Comparison of ENCODE assay signal across 25 mouse cellular contexts in genomic region chr2:9409075-9409474, GRCm38 (mm10).
DNase-seq lines count a peak whose midpoint lies in the region; ATAC-seq and TF ChIP-seq lines count a peak whose summit lies in the region.
"Had no signal": no experiment of that assay in that cellular context is flagged by ENCODE, and none has a peak within 500 bp of the region (broad histone marks: within the 10 kb centered on the region; RNA-seq: fewer than 3 reads in every experiment).

No protein-coding gene starts in this region.

- no peaks in the 10 kb centered on the region for H3K4me1 ChIP-seq in embryonic facial prominence, embryonic 11.5 days (ENCODE audit: control insufficient read depth, insufficient read depth, low read length)
- no peaks in the 10 kb centered on the region for H3K4me1 ChIP-seq in embryonic facial prominence, embryonic 10.5 days
- peaks cover 4% of the 10 kb centered on the region; the same call in 1 of the 2 replicates for H3K4me1 ChIP-seq in kidney, embryonic 16.5 days (ENCODE audit: insufficient read depth, low read length)
- no peaks in the 10 kb centered on the region for H3K4me1 ChIP-seq in kidney, adult 2 months (ENCODE audit: control insufficient read depth, insufficient read depth, low read length)
- H3K4me1 ChIP-seq: forebrain, embryonic 10.5 days; forebrain, embryonic 13.5 days; hindbrain, embryonic 13.5 days; intestine, embryonic 15.5 days had no signal

- no peak overlapping the region for H3K9ac ChIP-seq in embryonic facial prominence, embryonic 11.5 days (replicated peaks; ENCODE audit: low read length)
- H3K9ac ChIP-seq in kidney, embryonic 16.5 days (replicated peaks; ENCODE audit: low read length) = no peak overlapping the region
- H3K9ac ChIP-seq: forebrain, embryonic 13.5 days; hindbrain, embryonic 13.5 days; intestine, embryonic 15.5 days had no signal

- H3K36me3 ChIP-seq in embryonic facial prominence, embryonic 11.5 days (replicated peaks; ENCODE audit: control insufficient read depth, insufficient read depth, low read depth, low read length) = no peaks in the 10 kb centered on the region
- H3K36me3 ChIP-seq in embryonic facial prominence, embryonic 10.5 days (replicated peaks) = no peaks in the 10 kb centered on the region
- no peaks in the 10 kb centered on the region for H3K36me3 ChIP-seq in kidney, embryonic 16.5 days (ENCODE audit: insufficient read depth, low read length)
- H3K36me3 ChIP-seq in kidney, adult 2 months (ENCODE audit: control insufficient read depth, insufficient read depth, low read length) = no peaks in the 10 kb centered on the region
- H3K36me3 ChIP-seq: forebrain, embryonic 10.5 days; G1E; hindbrain, embryonic 13.5 days; intestine, embryonic 15.5 days had no signal

- no peaks in the 10 kb centered on the region for H3K27me3 ChIP-seq in embryonic facial prominence, embryonic 11.5 days (ENCODE audit: control insufficient read depth, insufficient read depth, low read length)
- H3K27me3 ChIP-seq in embryonic facial prominence, embryonic 10.5 days (replicated peaks; ENCODE audit: low read depth, poor library complexity, severe bottlenecking) = no peaks in the 10 kb centered on the region
- H3K27me3 ChIP-seq in kidney, embryonic 16.5 days (ENCODE audit: insufficient read depth, low read length) = 0 out of 2 replicates have a peak, but pooled peaks cover 3% of the 10 kb centered on the region
- H3K27me3 ChIP-seq in kidney, adult 2 months (replicated peaks; ENCODE audit: control insufficient read depth, insufficient read depth, low read length) = no peaks in the 10 kb centered on the region; the same call in 1 of the 2 replicates
- H3K27me3 ChIP-seq: CH12.LX; forebrain, embryonic 13.5 days; hindbrain, embryonic 13.5 days; intestine, embryonic 15.5 days had no signal

- H3K27ac ChIP-seq in embryonic facial prominence, embryonic 11.5 days (replicated peaks; ENCODE audit: low read depth, low read length) = no peak overlapping the region
- H3K27ac ChIP-seq in embryonic facial prominence, embryonic 10.5 days (replicated peaks) = no peak overlapping the region
- no peak overlapping the region for H3K27ac ChIP-seq in kidney, embryonic 16.5 days (ENCODE audit: low read length)
- no peak overlapping the region for H3K27ac ChIP-seq in kidney, adult 2 months (ENCODE audit: insufficient read depth, low read depth, low read length)
- H3K27ac ChIP-seq: forebrain, embryonic 10.5 days; forebrain, embryonic 13.5 days; gastrocnemius, adult 2 months; hindbrain, embryonic 13.5 days; intestine, embryonic 15.5 days had no signal

- WGBS in embryonic facial prominence, embryonic 11.5 days = 52% methylated on average over 7 of the region's 7 CpGs
- WGBS in embryonic facial prominence, embryonic 10.5 days = 62% methylated on average over 7 of the region's 7 CpGs
- 19% methylated on average over 7 of the region's 7 CpGs for WGBS in kidney, embryonic 16.5 days
- 24% methylated on average over 7 of the region's 7 CpGs for WGBS in kidney, adult 2 months

- no peak overlapping the region for H3K4me2 ChIP-seq in embryonic facial prominence, embryonic 11.5 days (ENCODE audit: low read depth, low read length)
- H3K4me2 ChIP-seq in kidney, embryonic 16.5 days (replicated peaks; ENCODE audit: low read depth, low read length) = no peak overlapping the region
- H3K4me2 ChIP-seq: forebrain, embryonic 13.5 days; heart, embryonic 11.5 days; hindbrain, embryonic 13.5 days; intestine, embryonic 15.5 days had no signal

- DNase-seq in embryonic facial prominence, embryonic 11.5 days (ENCODE audit: low spot score) = peak; percentile 8
- no peak for DNase-seq in embryonic facial prominence, embryonic 10.5 days (ENCODE audit: low spot score)
- no peak for DNase-seq in kidney, adult 2 months
- DNase-seq in embryo, embryonic 10.5 days (ENCODE audit: low spot score) = peak; percentile 33
- peak; percentile 17 for DNase-seq in embryo, embryonic 11.5 days (ENCODE audit: low read depth, low spot score)
- DNase-seq in frontal cortex, postnatal 25 days (ENCODE audit: low spot score in 2 of 2) = no peak
- DNase-seq: adrenal gland, postnatal 10 days; B cell, adult 2 months; cerebellum, adult 11 months; cerebellum, adult 2 months; cerebellum, adult 9-11 months; cerebellum, postnatal 25 days; gastrocnemius, adult 2 months; gastrocnemius, postnatal 14 days had no signal

- ATAC-seq in embryonic facial prominence, embryonic 11.5 days (replicated peaks; ENCODE audit: insufficient number of reproducible peaks, low FRiP score, low TSS enrichment, low read depth) = no peak
- peak; percentile 85 for ATAC-seq in kidney, embryonic 16.5 days (ENCODE audit: low FRiP score, low TSS enrichment)
- ATAC-seq: forebrain, embryonic 13.5 days; forebrain, embryonic 16.5 days; hindbrain, embryonic 16.5 days; intestine, embryonic 15.5 days; Patski had no signal

- no peaks in the 10 kb centered on the region for H3K9me3 ChIP-seq in embryonic facial prominence, embryonic 11.5 days (replicated peaks; ENCODE audit: control insufficient read depth, low read length)
- H3K9me3 ChIP-seq in embryonic facial prominence, embryonic 10.5 days = no peaks in the 10 kb centered on the region
- H3K9me3 ChIP-seq in kidney, embryonic 16.5 days (ENCODE audit: low read length) = no peaks in the 10 kb centered on the region
- H3K9me3 ChIP-seq: forebrain, embryonic 10.5 days; forebrain, embryonic 13.5 days; G1E; hindbrain, embryonic 13.5 days; intestine, embryonic 15.5 days had no signal

- no peak overlapping the region for H3K4me3 ChIP-seq in embryonic facial prominence, embryonic 11.5 days (ENCODE audit: low read depth, low read length)
- no peak overlapping the region for H3K4me3 ChIP-seq in embryonic facial prominence, embryonic 10.5 days
- no peak overlapping the region for H3K4me3 ChIP-seq in kidney, embryonic 16.5 days (ENCODE audit: low read length)
- H3K4me3 ChIP-seq in kidney, adult 2 months (ENCODE audit: insufficient read depth, low read depth, low read length) = no peak overlapping the region
- H3K4me3 ChIP-seq: forebrain, embryonic 10.5 days; forebrain, embryonic 13.5 days; gastrocnemius, adult 2 months; hindbrain, embryonic 13.5 days; intestine, embryonic 15.5 days had no signal

- no peak for TF ChIP-seq CTCF in kidney, adult 2 months (conservative IDR thresholded peaks at IDR 0.05; ENCODE audit: insufficient read depth, insufficient read length, low read depth, low read length)

- TF ChIP-seq POLR2A in kidney, adult 2 months (IDR thresholded peaks at IDR 0.05; ENCODE audit: low read depth, low read length) = no peak

Comparison
In these comparisons a context has a peak if more than half of its experiments do, and no peak if none do; other contexts are left out.
1. DNase-seq: peak in embryonic facial prominence, embryonic 11.5 days (single experiment), embryo, embryonic 10.5 days (single experiment) and embryo, embryonic 11.5 days (single experiment); none in embryonic facial prominence, embryonic 10.5 days (single experiment), kidney, adult 2 months (single experiment) and frontal cortex, postnatal 25 days (0 of 2).